Mouse (Mus musculus) brown adipose tissue, adult 24 weeks (tissue): ENCODE measurements around the gene Snd1. TPM values are rescaled to one million over a fixed set of nuclear protein-coding genes. Genes with fewer than 3 reads are reported as not detected.

Experiments
- H3K27ac ChIP-seq: fragments of 200-500 bp; replicated peaks from 2 replicates; pipeline ENCODE4 v1.5.1; 2012; ENCODE audit warnings: low read depth, mild to moderate bottlenecking, low read length
- H3K4me1 ChIP-seq: fragments of 200-500 bp; 2 replicates; pipeline ENCODE4 v1.6.1; 2012; ENCODE audit warnings: low read length, mixed read lengths; ENCODE audit not compliant: control insufficient read depth, insufficient read depth, insufficient read length
- H3K4me3 ChIP-seq: fragments of 200-500 bp; 2 replicates; pipeline ENCODE4 v1.5.1; 2012; ENCODE audit warnings: low read depth, mild to moderate bottlenecking, low read length, moderate library complexity; ENCODE audit not compliant: insufficient read depth
- polyA plus RNA-seq: library from polyadenylated mRNA; stranded (reverse); fragments of >200 nt; gene quantifications from 2 replicates; pipeline ENCODE4 v1.2.4, GENCODE M21; 2012; ENCODE audit not compliant: missing spikeins, insufficient read depth, insufficient read length

Snd1 gene
- polyA plus RNA-seq, 1 experiment = 25.4 TPM

GRCm38 (mm10) chr6:28731246-28731645 is 256.3 kb downstream of the Snd1 start:
- Histone ChIP-seq H3K4me1 (peaks cover 8% of the 10 kb centered on the region), H3K4me3 (no peak overlapping the region), H3K27ac (no peak overlapping the region)

GRCm38 (mm10) chr6:28733884-28734647 is 259.1 kb downstream of the Snd1 start:
- Histone ChIP-seq H3K4me3 (no peak overlapping the region), H3K27ac (no peak overlapping the region), H3K4me1 (peaks cover 7% of the 10 kb centered on the region)

- Histone ChIP-seq H3K4me1 (peaks cover 3% of the 10 kb centered on the region), H3K27ac (no peak overlapping the region), H3K4me3 (no peak overlapping the region)
These were observed 260.2 kb downstream of the Snd1 start for GRCm38 (mm10) chr6:28735116-28735515.

- Histone ChIP-seq H3K27ac (no peak overlapping the region), H3K4me1 (peaks cover 3% of the 10 kb centered on the region), H3K4me3 (no peak overlapping the region)
These were observed 261.7 kb downstream of the Snd1 start for GRCm38 (mm10) chr6:28736665-28737064.

GRCm38 (mm10) chr6:28737601-28738000 is 262.7 kb downstream of the Snd1 start:
- H3K4me3 ChIP-seq = no peak overlapping the region
- H3K4me1 ChIP-seq = no peaks in the 10 kb centered on the region
- H3K27ac ChIP-seq = no peak overlapping the region

GRCm38 (mm10) chr6:28743586-28743985 is 268.6 kb downstream of the Snd1 start:
- Histone ChIP-seq H3K4me1 (no peaks in the 10 kb centered on the region), H3K27ac (no peak overlapping the region), H3K4me3 (no peak overlapping the region)

- Histone ChIP-seq H3K4me1 (no peaks in the 10 kb centered on the region), H3K27ac (no peak overlapping the region), H3K4me3 (no peak overlapping the region)
These were observed 270.9 kb downstream of the Snd1 start for GRCm38 (mm10) chr6:28745864-28746263.

- H3K4me3 ChIP-seq = no peak overlapping the region
- H3K27ac ChIP-seq = no peak overlapping the region
- H3K4me1 ChIP-seq = no peaks in the 10 kb centered on the region
These were observed 272.1 kb downstream of the Snd1 start for GRCm38 (mm10) chr6:28747025-28747424.

- H3K4me3 ChIP-seq = no peak overlapping the region
These were observed 273.2 kb downstream of the Snd1 start for GRCm38 (mm10) chr6:28747931-28748670.

GRCm38 (mm10) chr6:28749224-28749623 is 274.3 kb downstream of the Snd1 start:
- H3K4me3 ChIP-seq = no peak overlapping the region
- H3K27ac ChIP-seq = no peak overlapping the region
- no peaks in the 10 kb centered on the region for H3K4me1 ChIP-seq

More at GRCm38 (mm10) chr6:28747931-28748670, 273.2 kb downstream of the Snd1 start:
- no peak overlapping the region for H3K27ac ChIP-seq
- no peaks in the 10 kb centered on the region for H3K4me1 ChIP-seq

GRCm38 (mm10) chr6:28751186-28751585 is 276.2 kb downstream of the Snd1 start:
- Histone ChIP-seq H3K27ac (no peak overlapping the region), H3K4me3 (no peak overlapping the region), H3K4me1 (no peaks in the 10 kb centered on the region)

- no peak overlapping the region for H3K27ac ChIP-seq
- no peaks in the 10 kb centered on the region for H3K4me1 ChIP-seq
- no peak overlapping the region for H3K4me3 ChIP-seq
These were observed 278.3 kb downstream of the Snd1 start for GRCm38 (mm10) chr6:28753217-28753616.

- no peak overlapping the region for H3K27ac ChIP-seq
- H3K4me1 ChIP-seq = no peaks in the 10 kb centered on the region
- no peak overlapping the region for H3K4me3 ChIP-seq
These were observed 278.7 kb downstream of the Snd1 start for GRCm38 (mm10) chr6:28753681-28754080.

- Histone ChIP-seq H3K4me1 (no peaks in the 10 kb centered on the region), H3K27ac (no peak overlapping the region), H3K4me3 (no peak overlapping the region)
These were observed 279.4 kb downstream of the Snd1 start for GRCm38 (mm10) chr6:28754127-28754898.

GRCm38 (mm10) chr6:28756306-28757018 is 281.5 kb downstream of the Snd1 start:
- no peak overlapping the region for H3K27ac ChIP-seq
- no peaks in the 10 kb centered on the region for H3K4me1 ChIP-seq
- no peak overlapping the region for H3K4me3 ChIP-seq
